Mouse (Mus musculus): ENCODE measurements around the gene Rxrg.

Gene Rxrg

DNA sequence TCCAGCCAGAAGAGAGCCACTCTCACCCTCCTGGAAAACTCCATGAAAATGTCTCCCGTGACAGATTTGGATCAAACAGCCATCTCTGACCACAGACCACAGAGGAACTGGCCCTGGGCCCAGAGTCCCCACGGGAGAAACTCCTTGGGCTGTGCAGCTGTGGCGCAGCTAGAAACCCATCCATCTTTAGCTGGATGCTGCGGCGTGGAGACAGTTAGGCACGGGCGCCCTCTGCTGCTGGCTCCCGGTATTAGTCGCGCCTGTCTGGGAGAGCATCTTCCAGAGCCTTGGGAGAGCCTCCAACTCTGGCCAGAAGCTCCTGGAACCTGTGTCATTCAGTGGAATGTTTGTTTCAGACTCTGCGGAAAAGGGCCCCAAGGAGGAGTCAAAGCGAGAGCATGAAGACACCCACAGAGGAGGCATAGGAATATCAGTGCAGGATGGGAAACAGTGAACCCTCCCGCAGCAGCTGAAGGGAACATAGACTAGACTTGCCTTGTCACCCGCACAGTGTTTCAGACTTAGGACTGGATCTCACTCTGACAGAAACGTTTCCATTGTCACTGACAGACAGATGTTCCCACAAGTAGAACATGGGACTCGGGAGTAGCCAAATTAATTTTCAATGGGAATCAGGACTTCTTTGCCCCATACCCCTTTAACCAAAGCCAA is 46.8 kb downstream of the Rxrg start:
- peak; percentile 12 to 18 for DNase-seq (ENCODE audit: low spot score in 2 of 2)

- no peak for DNase-seq (ENCODE audit: low spot score in 2 of 2)
Observed at GRCm38 (mm10) chr1:167648670-167649069, 50.5 kb downstream of the Rxrg start.

GRCm38 (mm10) chr1:167649122-167649633 is 51.0 kb downstream of the Rxrg start:
- no peak for DNase-seq (ENCODE audit: low spot score in 2 of 2)

GRCm38 (mm10) chr1:167652336-167652735 is 54.2 kb downstream of the Rxrg start:
- DNase-seq (ENCODE audit: low spot score in 2 of 2): no peak

DNA sequence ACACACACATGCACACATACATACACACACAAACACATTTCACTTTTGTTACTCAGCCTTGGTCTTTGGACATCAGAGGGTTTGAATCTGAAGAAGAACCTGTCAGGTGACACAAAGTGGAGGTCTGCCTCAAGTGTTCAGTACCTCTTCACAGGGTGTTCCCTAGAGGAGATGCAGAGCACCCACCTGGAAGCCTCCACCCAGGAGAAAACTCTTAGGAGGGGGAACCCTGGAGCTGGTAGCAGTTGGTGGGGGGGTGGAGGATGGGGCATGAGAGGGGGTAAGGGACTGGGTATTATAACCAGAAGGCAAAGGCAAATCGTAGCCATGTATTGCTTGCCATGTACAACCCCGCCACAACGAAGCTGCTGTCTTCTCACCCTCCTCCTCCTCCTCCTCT is 60.9 kb downstream of the Rxrg start:
- no peak for DNase-seq (ENCODE audit: low spot score in 2 of 2)

DNA sequence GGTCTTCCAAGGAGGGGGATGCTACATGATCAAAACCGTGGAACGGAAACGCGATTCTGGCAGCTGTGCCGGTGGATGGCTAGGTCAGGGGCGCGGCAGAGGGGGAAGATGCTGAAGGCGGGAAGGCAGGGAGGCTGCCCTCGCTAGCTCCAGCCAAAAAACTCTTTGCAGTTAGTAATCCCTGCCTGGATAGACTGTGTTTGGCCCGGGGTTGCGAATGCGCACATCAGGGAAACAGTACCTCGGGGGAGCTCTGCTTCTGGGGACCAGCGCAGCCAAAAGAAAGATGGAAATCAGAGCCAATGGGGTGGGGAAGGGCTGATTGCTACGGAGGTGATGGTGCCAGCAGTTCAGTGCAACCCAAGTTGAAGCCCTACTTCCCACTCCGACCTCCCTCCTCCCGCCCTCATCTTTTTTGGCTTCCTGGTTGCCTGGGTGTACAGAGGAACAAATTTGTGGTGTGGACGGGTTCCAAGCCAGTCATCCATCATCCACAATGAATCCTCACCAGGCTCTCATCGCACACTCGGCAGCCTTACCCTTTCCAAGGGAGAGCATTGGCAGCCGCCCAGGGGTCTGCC is 62.4 kb downstream of the Rxrg start:
- no peak for DNase-seq (ENCODE audit: low spot score in 2 of 2)

DNA sequence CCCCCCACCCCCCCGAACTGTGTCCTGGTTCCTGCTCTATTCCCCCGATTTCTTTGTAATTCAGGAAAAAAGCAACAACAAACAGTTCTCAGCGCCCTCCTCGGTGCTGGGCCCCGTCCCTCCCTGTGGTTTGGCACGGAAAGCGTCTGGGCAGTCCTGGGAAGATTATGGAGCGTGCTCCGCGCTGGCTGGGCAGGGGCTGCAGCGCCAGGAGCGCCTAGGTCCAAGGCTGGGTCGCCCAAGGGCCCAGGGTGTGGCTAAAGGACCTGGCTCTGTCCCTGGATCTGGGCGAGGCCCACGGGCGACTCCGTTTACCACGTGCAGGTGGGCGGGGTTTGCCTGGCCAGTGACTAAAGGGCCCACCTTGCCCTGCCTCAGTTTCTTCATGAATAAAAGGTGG is 62.9 kb downstream of the Rxrg start:
- DNase-seq (ENCODE audit: low spot score in 2 of 2): no peak

- no peak for DNase-seq (ENCODE audit: low spot score in 2 of 2)
Observed at GRCm38 (mm10) chr1:167663136-167663535, 65.0 kb downstream of the Rxrg start.

GRCm38 (mm10) chr1:167669796-167670195 is 71.6 kb downstream of the Rxrg start:
- DNase-seq (ENCODE audit: low spot score in 2 of 2): peak in 1 of 2 experiments; percentile 24

DNA sequence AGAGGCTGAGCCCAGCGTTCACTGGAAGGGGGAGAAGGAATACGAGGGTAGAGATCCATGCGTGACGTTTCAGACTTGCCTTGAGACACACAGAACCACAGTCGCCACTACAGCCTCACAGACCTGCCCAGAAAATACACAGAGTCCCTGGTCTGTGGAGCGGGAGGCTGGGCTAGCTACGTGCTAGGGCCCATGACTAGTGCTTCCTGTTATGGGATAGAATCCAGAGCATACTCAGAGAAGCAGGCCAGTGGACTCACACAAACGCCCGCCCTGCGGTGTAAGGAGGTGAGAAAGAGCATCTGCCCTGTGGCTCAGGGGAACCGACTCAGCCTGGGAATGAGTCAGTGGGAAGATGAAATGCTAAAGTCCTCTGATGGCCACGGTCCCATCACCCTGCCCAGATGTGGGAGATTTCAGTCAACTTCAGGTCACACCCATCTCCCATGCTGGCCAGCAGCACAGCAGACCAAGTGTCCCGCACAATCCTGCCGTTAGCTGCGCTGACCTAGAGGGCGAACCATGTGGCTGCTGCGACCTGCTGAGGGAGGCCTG is 74.3 kb downstream of the Rxrg start:
- DNase-seq (ENCODE audit: low spot score in 2 of 2): no peak

GRCm38 (mm10) chr1:167679061-167679460 is 80.9 kb downstream of the Rxrg start:
- DNase-seq (ENCODE audit: low spot score in 2 of 2): no peak

GRCm38 (mm10) chr1:167688001-167688346 is 89.8 kb downstream of the Rxrg start:
- no peak for DNase-seq (ENCODE audit: low spot score in 2 of 2)

- no peak for DNase-seq (ENCODE audit: low spot score in 2 of 2)
Observed at GRCm38 (mm10) chr1:167688347-167689231, 90.4 kb downstream of the Rxrg start.

DNA sequence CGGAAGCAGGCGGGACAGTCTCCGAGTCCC is 90.9 kb downstream of the Rxrg start, which contains the start of gene Lmx1a:
TSS of gene Lmx1a (plus strand) at position 6 of the 30 bp plus-strand sequence.
- DNase-seq (ENCODE audit: low spot score in 2 of 2): no peak
